Mouse (Mus musculus): ENCODE measurements around the gene Ikbke.

Gene Ikbke

GRCm38 (mm10) chr1:131239576-131240193 lies 39.7 kb downstream of the Ikbke start:
- no peak for DNase-seq (ENCODE audit: low read depth, low spot score)

- no peak for DNase-seq (ENCODE audit: low read depth, low spot score)
These were observed 40.5 kb downstream of the Ikbke start for GRCm38 (mm10) chr1:131238931-131239381.

GRCm38 (mm10) chr1:131236077-131236476 lies 43.3 kb downstream of the Ikbke start:
- no peak for DNase-seq (ENCODE audit: low read depth, low spot score)

GRCm38 (mm10) chr1:131233527-131233926 lies 45.9 kb downstream of the Ikbke start:
- DNase-seq (ENCODE audit: low read depth, low spot score), result no peak

- DNase-seq (ENCODE audit: low read depth, low spot score), result no peak
These were observed 50.7 kb downstream of the Ikbke start for GRCm38 (mm10) chr1:131228659-131229058.

- no peak for DNase-seq (ENCODE audit: low read depth, low spot score)
These were observed 51.2 kb downstream of the Ikbke start for GRCm38 (mm10) chr1:131228225-131228624.

- peak; percentile 85 for DNase-seq (ENCODE audit: low read depth, low spot score)
These were observed 54.4 kb downstream of the Ikbke start for GRCm38 (mm10) chr1:131224848-131225471.

- no peak for DNase-seq (ENCODE audit: low read depth, low spot score)
These were observed 56.1 kb downstream of the Ikbke start for GRCm38 (mm10) chr1:131223345-131223744.

GRCm38 (mm10) chr1:131221822-131222590 lies 57.4 kb downstream of the Ikbke start:
- no peak for DNase-seq (ENCODE audit: low read depth, low spot score)

- no peak for DNase-seq (ENCODE audit: low read depth, low spot score)
These were observed 60.5 kb downstream of the Ikbke start for GRCm38 (mm10) chr1:131218933-131219332.

- DNase-seq (ENCODE audit: low read depth, low spot score), result no peak
These were observed 66.0 kb downstream of the Ikbke start for GRCm38 (mm10) chr1:131213361-131213760.

- DNase-seq (ENCODE audit: low read depth, low spot score), result no peak
These were observed 66.5 kb downstream of the Ikbke start for GRCm38 (mm10) chr1:131212956-131213355.

- DNase-seq (ENCODE audit: low read depth, low spot score), result no peak
These were observed 67.8 kb downstream of the Ikbke start for GRCm38 (mm10) chr1:131211655-131212054.

- DNase-seq (ENCODE audit: low read depth, low spot score), result no peak
These were observed 69.4 kb downstream of the Ikbke start for GRCm38 (mm10) chr1:131209971-131210426.

GRCm38 (mm10) chr1:131208800-131209199 lies 70.6 kb downstream of the Ikbke start:
- no peak for DNase-seq (ENCODE audit: low read depth, low spot score)

GRCm38 (mm10) chr1:131208081-131208480 lies 71.3 kb downstream of the Ikbke start:
- no peak for DNase-seq (ENCODE audit: low read depth, low spot score)

- DNase-seq (ENCODE audit: low read depth, low spot score), result peak; percentile 59
These were observed 71.9 kb downstream of the Ikbke start for GRCm38 (mm10) chr1:131207531-131207930.

GRCm38 (mm10) chr1:131206342-131206741 lies 73.1 kb downstream of the Ikbke start:
- no peak for DNase-seq (ENCODE audit: low read depth, low spot score)

GRCm38 (mm10) chr1:131204461-131204860 lies 74.9 kb downstream of the Ikbke start:
- DNase-seq (ENCODE audit: low read depth, low spot score), result no peak
